Mouse (Mus musculus) bone marrow, adult 2 months (tissue): Measurements from ENCODE around the gene Slc51a. TPM values are rescaled to one million over a fixed set of nuclear protein-coding genes. Genes with fewer than 3 reads are reported as not detected.
"Not testable (repeated sequence)": the region's sequence is repeated elsewhere in the genome, so short reads cannot be mapped to it uniquely, and the experiment has no call there.

Source experiments
- H3K27ac ChIP-seq: fragments of 200-500 bp; 2 replicates; pipeline ENCODE4 v1.5.1; 2012; ENCODE audit warnings: low read depth, mild to moderate bottlenecking, control low read depth, inconsistent platforms, low read length; ENCODE audit not compliant: control insufficient read depth, poor library complexity, insufficient read depth
- H3K4me1 ChIP-seq: fragments of 200-500 bp; 2 replicates; pipeline ENCODE4 v1.6.1; 2011; ENCODE audit warnings: low read length; ENCODE audit not compliant: control insufficient read depth, insufficient read depth
- H3K4me3 ChIP-seq: fragments of 200-500 bp; replicated peaks from 2 replicates; pipeline ENCODE3; 2011; ENCODE audit warnings: mild to moderate bottlenecking, low read depth, low read length, control low read depth; ENCODE audit not compliant: control insufficient read depth
- CTCF ChIP-seq: fragments of 200-500 bp; IDR thresholded peaks from 2 replicates; pipeline ENCODE4 v1.5.1; 2011; ENCODE audit warnings: low read length, control low read depth; ENCODE audit not compliant: control insufficient read depth, insufficient read depth
- POLR2A ChIP-seq: fragments of 200-500 bp; IDR thresholded peaks from 2 replicates; pipeline ENCODE4 v1.6.1; 2011; ENCODE audit warnings: low read depth, mild to moderate bottlenecking, control low read depth, low read length, borderline replicate concordance; ENCODE audit not compliant: control insufficient read depth
- WGBS: fragments of 180-500 bp; shearing (Covaris S2); methylation state at CpG from one replicate; pipeline ENCODE4 v1.1.7; 2018; 5-methylcytosine and 5-hydroxymethylcytosine counted together
- polyA plus RNA-seq: library from polyadenylated mRNA; stranded (reverse); fragments of >200 nt; gene quantifications from 2 replicates; pipeline ENCODE4 v1.2.4, GENCODE M21; 2011; ENCODE audit warnings: low replicate concordance; ENCODE audit not compliant: missing spikeins, insufficient read depth, insufficient read length

Slc51a gene
- polyA plus RNA-seq, 1 experiment, result not detected

DNA sequence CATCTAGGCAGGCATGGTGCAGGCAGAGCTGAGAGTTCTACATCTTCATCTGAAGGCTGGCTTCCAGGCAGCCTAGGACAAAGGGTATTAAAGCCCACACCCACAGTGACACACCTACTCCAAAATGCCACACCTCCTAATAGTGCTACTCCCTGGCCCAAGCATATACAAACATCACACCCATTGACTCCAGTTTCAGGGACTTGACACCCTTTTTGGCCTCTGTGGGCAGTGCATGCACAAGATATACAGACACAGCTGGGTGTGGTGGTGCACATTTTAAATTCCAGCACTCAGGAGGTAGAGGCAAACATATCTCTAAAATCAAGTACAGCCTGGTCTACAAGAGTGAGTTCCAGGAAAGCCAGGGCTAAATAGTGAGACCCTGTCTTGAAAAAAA, 31.6 kb downstream of the Slc51a start:
- TF ChIP-seq POLR2A (no peak), CTCF (no peak)
- Histone ChIP-seq H3K4me1 (peaks cover 2% of the 10 kb centered on the region; the same call in 1 of the 2 replicates), H3K27ac (no peak overlapping the region), H3K4me3 (no peak overlapping the region)

DNA sequence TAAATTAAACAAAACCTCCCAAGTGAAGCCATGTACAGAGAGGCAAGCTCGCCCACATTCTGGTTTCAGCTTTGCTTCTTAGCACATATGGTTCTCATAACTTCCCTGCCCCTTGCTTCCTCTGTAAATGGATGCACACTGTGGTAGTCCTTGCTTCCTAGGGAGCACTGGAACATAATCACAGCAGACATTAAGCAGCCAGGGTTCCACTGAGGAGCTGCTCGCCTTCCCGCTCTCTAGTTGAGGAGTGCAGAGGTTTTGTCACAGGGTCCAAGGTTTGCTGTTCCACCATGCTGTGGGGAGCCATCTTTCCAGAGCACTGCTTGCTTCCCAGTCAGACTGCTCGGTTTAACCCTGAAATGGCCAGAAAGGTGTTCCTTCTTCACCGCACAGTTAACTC, 33.0 kb downstream of the Slc51a start:
- WGBS, result 91% methylated on average over 5 of the region's 5 CpGs
- H3K4me3 ChIP-seq, result no peak overlapping the region
- H3K27ac ChIP-seq, result no peak overlapping the region
- peaks cover 2% of the 10 kb centered on the region; the same call in 1 of the 2 replicates for H3K4me1 ChIP-seq
- TF ChIP-seq CTCF (no peak), POLR2A (no peak)

DNA sequence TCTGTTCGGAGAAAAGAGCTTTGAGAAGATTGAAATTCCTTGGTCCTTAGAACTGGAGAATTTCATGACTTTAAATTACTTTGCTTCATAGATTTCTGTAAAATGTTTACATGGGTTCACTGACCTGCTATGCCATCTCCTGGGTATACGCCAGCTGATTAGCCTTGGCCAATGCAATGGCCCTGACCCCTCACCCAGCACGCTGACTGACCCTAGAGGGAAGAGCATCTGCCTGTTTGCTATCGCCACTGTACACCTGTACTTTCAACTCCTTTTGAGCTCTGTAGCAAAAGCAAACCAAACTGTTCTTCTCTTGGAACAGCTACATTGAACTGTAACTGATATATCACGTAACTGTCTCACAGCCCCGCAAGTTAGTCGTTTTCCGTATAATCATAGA, 34.6 kb downstream of the Slc51a start:
- Histone ChIP-seq H3K27ac (no peak overlapping the region), H3K4me3 (no peak overlapping the region), H3K4me1 (peaks cover 3% of the 10 kb centered on the region; the same call in 1 of the 2 replicates)
- no peak for TF ChIP-seq POLR2A
- WGBS, result 94% methylated on average over 8 of the region's 8 CpGs

DNA sequence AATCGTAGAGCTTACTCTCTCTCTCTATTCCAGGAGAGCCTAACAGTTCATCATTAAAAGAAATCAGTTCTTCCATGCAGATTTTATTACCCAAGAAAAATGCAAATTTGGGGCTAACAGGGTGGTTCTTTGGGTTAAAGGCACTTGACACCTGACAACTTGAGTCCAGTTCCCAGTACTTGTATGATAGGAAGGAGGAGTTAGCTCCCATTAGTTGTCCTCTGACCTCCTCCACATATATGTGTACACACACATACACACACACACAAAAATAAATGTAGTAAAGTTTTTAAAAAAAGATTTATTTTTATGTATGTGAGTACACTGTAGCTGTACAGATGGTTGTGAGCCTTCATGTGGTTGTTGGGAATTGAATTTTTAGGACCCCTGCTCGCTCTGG, 37.5 kb downstream of the Slc51a start:
- 80% methylated on average over 2 of the region's 2 CpGs for WGBS
- Histone ChIP-seq H3K4me1 (peaks cover 2% of the 10 kb centered on the region; the same call in 1 of the 2 replicates), H3K27ac (peak overlapping the region; percentile 58), H3K4me3 (no peak overlapping the region)
- TF ChIP-seq POLR2A (no peak), CTCF (no peak)

DNA sequence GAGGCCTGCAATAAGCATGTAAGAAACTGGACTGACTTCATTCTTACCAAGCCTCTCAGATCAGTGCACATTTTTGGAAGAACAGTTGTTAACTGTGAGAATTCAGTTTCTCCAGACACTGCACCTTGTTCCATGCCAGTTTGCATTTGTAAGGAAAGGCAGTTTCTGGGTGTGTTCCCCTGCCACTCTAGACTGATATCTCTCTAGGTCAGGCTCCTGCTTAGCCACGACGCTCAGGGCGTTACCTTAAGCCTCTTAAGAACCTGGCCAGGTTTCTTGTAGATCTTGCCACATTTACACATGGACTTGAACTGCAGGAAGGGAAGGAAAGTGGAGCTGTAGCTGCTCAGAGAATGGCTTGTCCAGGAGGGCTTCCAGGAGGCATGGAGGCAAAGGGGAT, 38.0 kb downstream of the Slc51a start:
- Histone ChIP-seq H3K4me1 (peaks cover 2% of the 10 kb centered on the region; the same call in 1 of the 2 replicates), H3K27ac (peak overlapping the region; percentile 58), H3K4me3 (peak overlapping the region; percentile 6)
- 59% methylated on average over 3 of the region's 3 CpGs for WGBS
- TF ChIP-seq CTCF (no peak), POLR2A (no peak)

DNA sequence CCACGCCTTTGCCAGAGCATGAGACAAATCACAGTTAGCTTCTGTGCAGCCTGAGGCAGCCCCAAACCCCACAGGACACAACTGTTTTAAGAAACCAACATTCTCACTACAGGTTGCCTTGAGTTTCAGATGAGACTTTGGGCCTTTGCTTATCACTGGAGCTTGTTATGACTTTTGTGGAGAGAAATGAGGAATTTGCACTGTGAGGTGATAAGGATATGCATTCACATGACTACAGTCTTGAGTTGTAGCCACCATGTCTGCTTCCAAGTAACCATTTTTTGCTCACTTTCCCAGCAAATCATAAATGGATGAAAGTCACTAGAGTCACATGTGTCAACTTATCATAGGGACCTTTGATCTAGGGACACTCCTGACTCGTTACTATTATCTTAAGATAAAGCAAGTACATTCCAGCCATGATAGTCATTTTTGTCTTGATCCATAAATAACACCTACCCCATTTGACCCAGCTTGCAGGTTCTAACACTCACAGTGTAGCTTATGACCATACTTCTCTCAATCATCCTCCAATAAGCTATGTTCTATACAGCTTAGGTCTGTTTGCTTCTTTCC, 41.0 kb downstream of the Slc51a start:
- 77% methylated on average over 2 of the region's 2 CpGs for WGBS
- no peak for TF ChIP-seq POLR2A
- TF ChIP-seq CTCF, result no peak
- peaks cover 2% of the 10 kb centered on the region; the same call in 1 of the 2 replicates for H3K4me1 ChIP-seq
- H3K27ac ChIP-seq, result no peak overlapping the region
- H3K4me3 ChIP-seq, result no peak overlapping the region

DNA sequence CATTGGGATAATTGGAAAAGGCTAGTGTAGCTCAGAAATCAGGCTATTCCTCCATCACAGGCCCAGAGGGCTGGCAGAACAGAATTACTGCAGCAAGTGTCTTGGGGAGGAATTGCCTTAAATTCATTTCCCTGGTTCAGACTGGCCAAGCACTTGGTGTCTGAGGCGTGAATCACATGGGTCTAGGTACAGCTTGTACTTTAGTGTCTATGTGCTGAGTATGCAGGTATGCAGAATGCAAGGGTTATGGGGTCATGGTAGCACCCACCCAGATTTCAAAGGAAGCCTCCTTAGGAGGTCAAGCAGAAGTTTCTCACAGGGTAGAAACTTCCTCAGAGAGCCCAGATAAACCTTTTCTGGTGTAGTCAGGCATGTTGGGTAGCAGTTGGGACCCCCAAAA, 42.1 kb downstream of the Slc51a start:
- TF ChIP-seq CTCF (no peak), POLR2A (no peak)
- 90% methylated on average over 1 of the region's 1 CpGs for WGBS
- H3K4me1 ChIP-seq, result peaks cover 2% of the 10 kb centered on the region
- no peak overlapping the region for H3K4me3 ChIP-seq
- no peak overlapping the region for H3K27ac ChIP-seq

DNA sequence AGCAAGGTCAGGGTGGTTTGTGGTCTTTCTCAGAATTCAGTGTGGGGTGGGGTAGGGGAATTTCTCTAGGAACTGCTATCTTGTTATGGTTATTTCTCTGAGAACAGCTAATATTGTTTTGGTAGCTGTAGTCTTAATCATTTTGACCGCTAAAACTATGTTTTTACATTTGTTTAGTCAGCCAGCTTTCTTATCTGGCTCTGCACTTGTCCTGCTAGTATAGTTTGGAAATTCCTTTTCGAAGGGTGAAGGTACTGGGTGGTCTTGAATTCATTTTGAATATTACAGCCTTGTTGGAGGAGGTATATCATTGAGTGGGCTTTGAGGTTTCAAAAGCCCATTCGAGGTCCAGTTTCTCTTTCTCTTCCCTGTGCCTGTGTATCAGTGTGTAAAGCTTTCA, 43.1 kb downstream of the Slc51a start:
- not testable (repeated sequence) for H3K27ac ChIP-seq, H3K4me3 ChIP-seq, H3K4me1 ChIP-seq
- WGBS, result 50% methylated on average over 3 of the region's 3 CpGs

DNA sequence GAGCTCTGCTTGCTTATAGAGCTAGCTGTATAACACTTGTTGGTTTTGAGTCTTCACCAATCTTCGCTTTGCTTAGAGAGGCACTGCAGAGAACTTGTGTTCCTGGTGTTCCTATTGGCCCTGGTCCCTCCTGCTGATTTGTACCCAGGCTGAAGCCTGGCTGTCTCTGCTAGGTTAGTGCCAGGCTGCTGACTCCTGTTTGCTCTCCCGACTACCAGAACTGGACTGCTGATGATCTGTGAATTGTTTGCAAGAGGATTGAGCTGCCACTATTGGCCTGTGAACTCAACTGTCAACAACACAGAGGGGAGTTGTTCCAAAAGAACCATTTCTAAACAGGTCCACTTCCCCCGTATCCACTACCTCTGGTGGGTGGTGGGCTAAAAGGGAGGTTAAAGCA, 46.2 kb downstream of the Slc51a start:
- 93% methylated on average over 3 of the region's 3 CpGs for WGBS
- H3K4me1 ChIP-seq, result peaks cover 2% of the 10 kb centered on the region
- H3K27ac ChIP-seq, result no peak overlapping the region
- TF ChIP-seq CTCF (no peak), POLR2A (no peak)
- H3K4me3 ChIP-seq, result no peak overlapping the region
